Mouse (Mus musculus) embryo, embryonic 10.5 days (tissue): ENCODE results near the gene Pom121l2.

Experiments used
- DNase-seq: peaks from one replicate; pipeline ENCODE4 v3.0.0-alpha.2; 2015; ENCODE audit warnings: low spot score

Gene Pom121l2

DNA sequence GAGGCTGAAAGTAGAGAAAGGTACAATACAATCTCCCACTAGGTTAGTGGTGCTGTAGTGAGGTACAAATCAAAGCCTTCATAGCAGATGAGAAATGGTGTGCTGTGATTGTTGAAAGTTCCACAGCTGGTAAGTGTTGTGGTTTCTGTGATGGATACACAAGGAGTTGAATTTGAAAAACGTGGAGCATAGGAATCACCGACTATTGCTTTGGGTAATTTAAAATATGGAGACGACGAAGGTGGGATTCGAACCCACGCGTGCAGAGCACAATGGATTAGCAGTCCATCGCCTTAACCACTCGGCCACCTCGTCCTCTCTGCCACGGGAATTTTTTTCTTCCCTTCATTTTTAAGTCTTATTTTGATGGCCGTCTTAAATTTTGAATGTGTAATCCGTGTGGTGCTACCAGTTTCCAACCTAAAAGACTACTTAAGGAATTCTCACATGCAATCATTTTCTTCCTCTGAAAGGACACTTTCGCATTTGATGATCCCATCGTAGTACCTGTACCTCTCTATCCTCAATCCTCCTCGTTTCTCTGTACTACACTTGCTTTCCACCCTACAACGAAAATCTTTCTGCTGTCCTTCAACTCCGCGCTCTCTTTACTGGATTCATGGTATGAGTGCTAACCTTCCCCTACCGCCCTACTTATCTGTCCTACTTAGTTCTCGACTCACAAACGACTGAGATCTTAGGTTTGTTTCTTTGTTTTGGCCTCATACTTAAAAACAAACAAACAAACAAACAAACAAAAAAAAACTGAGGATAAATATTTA is 13.2 kb downstream of the Pom121l2 start:
- peak; percentile 90 for DNase-seq

DNA sequence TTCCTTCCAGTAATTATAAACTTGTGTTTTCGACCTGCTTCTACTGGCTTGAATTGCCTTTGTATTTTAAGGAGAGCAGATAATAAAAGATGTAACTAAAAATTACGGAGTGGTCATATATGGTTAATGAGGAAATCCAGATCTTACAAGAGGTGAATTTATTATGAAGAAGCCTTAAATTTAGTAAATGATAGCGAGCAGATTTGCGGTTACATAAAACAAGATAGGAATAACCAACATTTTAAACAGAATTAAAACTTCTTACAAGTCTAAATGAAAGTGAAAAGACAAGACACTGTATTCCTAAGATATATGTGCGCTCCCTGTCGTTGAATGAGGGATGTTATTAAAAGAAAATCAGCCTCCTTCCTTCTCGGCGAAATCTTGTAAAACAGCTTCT is 13.9 kb downstream of the Pom121l2 start:
- peak; percentile 50 for DNase-seq

DNA sequence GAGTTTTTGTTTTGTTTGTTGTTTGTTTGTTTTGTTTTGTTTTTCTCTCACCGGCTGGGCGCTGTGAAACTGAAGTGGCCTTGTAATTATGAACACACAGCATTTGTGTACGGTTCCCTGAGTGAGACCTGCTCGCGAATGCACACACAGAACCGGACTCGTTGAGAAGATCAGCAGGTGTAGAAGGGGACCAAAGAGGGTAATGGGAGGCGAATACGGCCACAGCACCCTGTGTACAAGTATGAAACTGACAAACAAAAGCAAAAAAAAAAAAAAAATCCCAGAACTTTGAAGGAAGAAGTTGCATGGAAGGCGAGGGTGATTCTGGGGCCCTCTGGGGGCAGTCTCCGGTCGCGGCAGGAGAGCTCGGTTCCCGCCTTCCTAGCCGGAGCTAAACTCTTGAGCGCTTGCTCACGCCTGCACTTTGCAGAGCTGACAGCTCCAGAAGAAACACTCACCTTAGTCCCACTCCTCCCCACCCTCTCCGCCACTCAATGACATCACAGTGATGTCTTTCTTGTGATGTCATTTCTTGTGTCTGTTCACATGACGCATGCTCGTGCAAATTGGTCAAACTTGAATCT is 14.4 kb downstream of the Pom121l2 start:
- peak; percentile 79 for DNase-seq

DNA sequence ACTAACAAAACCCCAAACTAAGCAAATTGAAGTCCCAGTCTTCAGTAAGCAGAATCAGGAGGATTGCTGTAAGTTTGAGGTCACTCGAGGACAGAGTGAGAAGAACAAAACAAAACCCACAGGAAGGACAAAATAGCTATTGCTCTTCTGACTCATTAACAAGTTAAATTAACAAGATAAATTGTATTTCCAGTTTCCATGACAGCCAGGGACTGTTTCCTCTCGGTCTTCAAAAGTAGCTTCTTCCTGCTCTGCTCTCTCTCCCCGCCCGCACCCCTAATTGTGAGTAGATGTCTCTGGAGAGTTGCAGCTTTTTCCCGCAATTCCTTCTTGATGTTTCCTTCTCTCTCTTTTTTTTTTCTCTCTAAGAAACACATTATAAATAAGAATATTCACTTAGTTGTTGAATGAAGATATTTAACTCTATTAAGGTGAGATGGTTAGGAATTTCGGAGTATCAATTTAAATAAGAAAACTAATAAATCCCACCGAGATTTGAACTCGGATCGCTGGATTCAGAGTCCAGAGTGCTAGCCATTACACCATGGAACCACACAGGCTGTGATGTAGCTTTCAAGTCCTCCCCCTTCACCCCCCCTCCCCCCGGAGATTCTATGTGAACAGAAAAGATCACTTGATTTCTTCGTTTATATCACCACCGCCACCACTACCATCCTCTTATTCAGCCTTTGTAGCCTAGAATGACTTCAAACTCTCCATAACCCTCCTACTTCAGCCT is 15.3 kb downstream of the Pom121l2 start:
- DNase-seq: peak; percentile 92

DNA sequence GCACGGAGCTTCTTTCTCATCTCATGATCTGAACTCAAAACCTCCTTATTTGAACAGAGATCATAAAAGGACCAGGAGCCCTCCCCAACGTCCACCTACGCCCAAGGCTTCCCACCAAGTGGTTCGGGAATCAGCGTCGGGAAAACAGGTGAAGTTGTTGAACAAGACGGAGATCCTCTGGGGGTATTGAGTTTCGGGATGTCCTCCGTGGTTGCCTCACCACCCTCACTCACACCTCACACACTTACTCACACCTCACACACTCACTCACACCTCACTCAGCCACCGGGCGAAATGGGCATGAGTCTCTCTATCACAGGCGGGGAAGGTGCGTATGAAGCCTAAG is 15.8 kb downstream of the Pom121l2 start:
- no peak for DNase-seq

DNA sequence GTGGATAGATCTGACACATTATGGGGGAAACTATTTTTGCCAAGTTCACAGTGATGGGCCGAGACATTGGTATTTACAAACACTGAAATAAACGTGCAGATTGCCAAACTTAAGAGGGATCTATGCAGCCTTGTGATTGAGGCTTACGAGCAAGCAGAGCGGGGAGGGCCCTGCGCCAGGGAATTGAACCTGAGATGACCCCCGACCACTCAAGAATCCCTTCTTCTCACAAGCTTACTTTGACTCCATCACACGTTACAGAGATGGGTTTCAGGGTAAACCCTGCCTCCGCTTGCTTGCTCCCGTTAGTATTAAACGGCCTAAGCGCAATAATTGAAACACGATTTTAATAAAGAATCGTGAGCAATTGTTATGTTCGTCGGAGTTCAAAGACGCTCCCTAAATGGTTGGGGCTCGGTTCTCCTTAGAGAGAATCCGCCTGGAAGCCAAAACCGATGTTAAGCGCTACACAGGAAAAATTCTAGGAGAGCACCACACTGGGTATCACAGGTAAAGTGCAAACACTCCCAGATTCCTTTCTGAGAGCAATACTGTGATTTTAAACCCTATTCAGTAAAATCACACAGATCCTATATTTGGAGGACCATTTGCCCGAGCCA is 16.3 kb downstream of the Pom121l2 start:
- DNase-seq: no peak

DNA sequence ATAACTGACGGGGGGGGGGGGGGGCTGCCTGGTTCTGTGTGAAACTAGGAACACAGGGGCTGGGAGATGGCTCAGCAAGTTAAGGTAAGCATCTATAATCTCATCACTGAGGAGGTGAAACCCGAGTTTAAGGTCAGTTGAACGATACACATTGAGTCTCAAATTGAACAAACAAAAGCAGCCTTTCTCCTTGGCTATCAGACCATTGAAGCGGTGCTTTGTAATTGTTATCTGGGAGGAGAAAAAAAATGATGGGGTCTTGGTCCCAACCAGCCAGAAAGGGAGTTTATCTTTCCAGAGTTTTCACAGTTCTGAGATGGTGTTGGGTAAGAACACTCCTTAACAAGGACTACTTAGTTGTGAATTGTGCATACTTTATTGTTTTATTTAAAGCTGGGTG is 16.8 kb downstream of the Pom121l2 start:
- DNase-seq: no peak

DNA sequence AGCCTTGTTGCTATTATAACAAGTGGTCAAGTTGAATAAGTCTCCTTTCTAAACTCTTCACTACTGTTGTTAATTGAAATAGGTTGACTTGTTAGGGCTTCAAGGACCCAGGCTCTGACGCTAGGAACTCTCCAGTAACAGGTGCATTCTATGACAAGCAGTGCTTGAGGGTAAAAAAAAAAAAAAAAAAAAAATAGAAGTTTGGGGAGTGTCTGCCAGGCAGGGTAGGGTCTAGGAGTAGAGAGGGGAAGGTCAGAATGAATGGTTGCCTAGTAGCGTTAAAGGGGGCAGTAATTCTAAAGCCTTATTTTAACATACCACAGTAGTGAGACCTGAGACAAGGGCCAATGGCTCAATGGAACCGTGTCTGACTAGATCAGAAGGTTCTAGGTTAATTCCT is 17.4 kb downstream of the Pom121l2 start:
- no peak for DNase-seq

DNA sequence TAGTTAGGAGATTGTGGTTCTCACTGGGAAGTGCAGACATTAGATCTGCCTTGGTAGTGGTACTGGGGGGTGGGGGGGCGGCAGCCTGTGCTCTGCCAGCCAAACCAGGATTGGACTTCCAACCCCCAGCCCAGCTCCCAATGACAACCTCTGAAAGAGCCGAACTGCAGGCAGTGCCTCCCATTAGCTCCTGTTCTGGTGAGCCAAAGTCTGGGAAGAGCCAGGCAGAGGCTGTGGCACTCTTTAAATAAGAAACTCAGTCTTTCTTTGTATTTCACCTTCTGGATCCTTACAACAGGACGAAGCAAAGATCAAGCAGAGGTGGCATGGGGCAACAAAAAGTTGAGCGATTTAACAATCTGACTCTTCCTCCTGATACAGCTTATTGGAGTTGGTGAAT is 18.2 kb downstream of the Pom121l2 start:
- DNase-seq: no peak

DNA sequence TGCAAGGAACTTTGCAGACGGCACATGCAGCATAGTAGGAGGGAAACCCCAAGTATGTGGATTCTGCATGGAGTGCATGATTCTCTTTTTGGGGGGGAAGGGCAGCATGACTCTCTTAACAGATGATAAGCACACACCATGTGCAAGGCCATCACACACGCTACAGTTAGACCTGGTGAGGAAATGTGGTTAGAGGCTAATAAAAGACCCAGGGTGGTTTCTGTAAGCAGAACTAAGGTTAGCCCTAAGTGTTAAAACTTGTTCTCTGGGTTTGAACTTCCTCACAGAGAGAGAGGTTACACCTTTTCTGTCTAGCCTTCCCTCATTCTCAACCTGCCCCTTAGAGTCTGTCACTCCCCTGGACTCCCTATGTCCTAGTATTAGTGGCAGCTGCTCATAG is 20.4 kb downstream of the Pom121l2 start:
- DNase-seq: no peak

DNA sequence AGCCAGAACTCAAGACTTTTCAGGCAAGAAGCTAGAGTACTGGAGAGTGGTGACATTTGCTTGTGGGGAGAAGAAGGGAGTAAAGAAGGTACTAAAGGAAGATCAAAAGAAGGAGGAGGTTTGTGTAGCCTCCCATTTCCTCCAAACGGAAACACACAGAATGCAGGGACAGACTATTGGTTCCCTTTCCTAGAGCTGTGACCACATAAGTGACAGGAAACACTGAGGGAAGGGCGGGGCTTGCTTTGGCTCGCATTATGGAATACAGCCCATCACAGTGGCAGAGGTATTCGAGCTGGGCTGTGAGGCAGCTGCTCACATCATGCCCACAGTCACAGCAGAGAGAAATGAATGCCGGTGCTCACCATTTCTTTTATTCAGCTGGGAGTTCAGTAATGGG is 20.8 kb downstream of the Pom121l2 start:
- DNase-seq: no peak

DNA sequence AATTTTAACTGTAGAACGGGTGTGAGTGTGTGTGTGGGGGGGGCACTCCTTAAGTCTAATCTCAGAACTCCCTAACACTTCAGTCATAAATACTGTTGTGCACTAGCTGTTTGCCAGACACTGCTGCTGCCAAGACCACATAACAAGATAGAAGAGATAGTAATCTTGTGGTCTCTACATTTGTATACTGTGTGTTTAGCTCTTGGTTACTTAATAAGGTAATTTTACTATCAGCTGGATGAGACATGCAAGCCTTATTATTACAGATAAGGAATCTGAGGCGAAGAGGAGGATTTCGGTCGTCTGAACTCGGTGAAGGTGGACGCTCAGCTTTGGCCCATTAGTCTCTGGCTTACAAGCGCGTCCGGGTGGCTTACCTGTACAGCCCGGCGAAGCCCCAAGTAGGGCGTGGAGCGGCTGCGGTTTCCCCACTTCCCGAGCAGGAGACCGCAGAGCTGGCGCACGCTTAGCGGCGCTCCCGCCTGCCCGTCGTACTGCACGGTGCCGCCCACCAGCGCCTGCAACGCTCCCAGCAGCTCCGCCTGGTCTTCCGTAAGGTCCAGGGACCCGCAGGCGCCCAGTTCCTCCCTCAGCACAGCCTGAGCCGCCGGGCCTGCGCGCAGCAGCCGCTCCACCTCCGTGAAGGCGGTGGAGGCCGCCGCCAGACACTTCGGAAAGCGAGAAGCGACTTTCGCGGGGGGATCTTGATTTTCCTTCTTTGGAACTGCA is 24.8 kb downstream of the Pom121l2 start:
- peak; percentile 65 for DNase-seq

DNA sequence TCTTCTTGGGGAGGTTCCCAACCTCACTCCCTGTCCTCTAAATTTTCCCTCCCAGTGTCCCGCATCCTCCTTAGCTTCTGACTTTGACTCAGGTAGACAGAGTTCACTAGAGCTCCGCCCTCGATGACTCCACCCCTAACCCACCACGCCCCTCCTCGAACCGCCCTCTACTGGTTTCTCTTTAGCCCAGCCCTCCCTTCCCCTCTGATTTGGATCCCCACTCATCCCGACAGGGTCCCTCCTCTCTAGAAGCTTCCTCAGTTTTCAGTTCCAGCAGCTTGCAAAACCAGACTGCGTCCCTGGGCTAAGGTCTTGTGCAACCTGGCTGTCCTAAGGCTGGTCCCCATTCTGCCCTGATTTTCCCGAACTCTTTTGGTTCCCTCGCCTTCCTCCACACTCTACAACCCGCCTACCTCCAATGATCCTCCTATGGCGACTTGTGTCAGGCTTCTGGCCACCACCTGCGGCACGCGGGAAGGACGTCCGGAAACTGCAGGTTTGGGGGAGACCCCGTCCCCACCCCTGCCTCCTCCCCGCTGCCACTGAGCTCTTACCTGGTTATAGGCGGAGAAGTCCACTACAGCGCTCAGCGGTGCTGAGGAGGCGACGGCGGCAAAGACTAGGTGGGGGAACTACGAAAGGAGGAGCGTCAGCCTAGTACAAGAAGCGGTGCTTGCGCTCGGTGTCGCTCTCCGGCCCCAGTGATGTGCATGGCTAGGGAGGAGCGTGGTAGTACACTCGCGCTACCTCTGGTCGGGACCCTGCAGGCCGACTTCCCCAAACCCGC is 25.5 kb downstream of the Pom121l2 start:
- peak; percentile 85 for DNase-seq

DNA sequence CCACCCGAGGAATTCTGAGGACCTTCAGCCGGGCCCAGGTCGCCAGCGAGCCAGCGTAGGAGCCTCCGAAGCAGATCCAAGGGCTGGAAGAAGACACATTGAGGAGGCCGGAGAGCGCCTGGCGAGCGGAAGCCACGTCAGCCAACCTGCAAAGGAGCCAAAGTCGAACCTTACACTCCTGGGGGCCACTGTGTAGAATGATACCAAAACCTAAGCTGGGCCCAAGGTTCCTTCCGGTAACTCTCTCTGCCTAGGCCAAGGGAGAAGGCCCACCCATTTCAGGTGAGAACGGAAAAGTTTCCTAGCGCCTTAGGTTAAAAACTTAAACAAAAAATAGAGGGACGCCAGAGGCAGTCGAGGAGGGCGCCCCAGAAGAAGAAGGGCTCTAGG is 26.1 kb downstream of the Pom121l2 start:
- no peak for DNase-seq

DNA sequence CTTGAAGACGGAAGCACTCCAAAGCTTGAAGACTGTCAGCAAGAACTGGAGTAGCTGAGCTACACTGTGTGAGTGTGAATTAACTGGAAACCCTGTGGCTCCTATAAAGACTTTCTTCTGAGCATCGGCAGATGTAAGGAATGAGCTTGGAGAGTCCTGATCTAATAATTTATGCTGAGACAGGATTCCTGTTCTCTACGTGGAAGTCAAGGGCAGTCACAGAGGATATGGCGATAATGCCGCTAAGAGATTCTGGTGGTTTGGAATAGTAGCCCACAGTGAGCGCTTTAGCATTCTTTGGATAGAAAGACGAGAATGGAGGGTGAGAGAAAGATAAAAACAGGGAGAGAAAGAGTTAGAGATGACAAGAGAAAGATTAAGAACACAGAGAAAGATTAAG is 26.9 kb downstream of the Pom121l2 start:
- no peak for DNase-seq

DNA sequence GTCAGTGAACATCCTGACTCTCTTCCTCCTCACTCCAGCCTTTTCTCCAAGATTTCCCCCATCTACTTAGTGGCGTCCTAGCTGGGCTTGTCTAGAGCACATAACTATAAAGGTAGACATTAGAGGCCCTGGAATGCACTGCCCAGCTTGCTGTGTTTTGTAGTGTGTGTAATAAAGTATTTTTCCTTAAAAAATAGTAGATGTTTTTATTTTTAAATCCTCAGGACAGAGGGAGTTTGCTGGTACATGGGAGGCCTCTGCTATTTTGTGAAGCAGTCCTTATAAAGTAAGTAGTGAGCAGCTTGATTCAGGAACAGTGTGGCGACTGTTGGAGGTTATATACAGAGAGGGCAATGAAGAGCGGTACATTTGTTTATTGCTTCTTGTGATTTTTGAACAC is 27.7 kb downstream of the Pom121l2 start:
- DNase-seq: no peak

DNA sequence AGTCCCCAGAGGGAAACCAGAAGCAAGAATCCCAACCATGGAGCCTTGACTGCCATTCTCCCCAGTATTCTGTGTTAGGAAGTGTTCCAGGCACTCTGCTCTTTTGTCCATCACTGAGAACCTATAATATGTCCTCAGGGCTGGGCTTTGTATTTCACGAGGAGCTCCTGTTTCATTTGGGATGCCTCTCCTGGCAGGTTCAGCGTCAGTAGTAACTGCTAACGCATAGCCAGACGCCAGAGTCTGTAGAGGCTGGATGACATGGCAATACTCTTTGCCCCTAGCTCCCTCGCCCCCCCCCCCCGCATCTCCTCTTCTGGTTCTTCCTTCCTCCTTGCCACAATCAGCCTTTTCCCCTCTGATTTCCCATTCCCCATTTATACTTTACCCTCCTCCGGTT is 28.6 kb downstream of the Pom121l2 start, which contains the start of gene Prss16:
Gene Prss16 (minus strand): TSS at position 101 of the 400 bp plus-strand sequence.
- DNase-seq: no peak

DNA sequence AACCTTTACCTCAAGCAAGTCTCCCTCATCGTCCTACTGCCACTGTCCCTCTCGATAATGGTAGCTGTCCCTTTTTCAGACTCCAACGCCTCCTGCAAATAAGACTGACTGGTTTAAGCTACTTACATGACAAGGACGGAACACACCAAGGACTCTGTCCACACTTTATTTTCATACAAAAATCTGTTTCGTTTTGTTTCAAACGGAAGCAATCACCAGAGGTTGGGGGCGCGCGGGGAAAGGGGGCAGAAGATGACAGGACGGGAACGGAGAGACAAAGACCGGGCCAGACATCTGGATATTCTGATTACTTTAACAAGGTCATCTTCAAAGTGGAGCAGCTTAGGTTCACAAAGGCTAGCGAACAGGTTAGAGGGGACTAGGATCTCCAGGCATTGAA is 32.7 kb downstream of the Pom121l2 start:
- DNase-seq: peak; percentile 53

DNA sequence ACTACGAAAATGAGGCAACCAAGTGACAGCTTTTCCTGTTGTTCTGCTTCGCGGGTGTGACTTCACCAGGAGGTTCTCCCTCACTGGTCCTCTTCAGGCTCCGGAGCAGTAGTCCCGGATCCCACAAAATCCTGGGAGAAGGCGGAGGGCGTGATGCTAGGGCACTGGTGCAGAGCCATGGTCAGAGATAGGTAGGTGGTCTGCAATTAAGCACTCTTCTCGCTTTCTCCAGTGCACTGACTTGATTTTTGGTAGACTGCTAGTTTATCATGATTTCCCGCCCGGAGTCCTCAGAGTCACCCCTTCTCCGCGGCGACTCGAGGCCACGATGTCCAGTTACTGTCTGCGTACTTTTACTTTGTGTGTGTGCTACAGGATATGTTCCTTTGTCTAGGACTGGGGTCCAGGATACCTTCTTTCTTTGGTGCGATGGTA is 33.4 kb downstream of the Pom121l2 start:
- peak; percentile 60 for DNase-seq

DNA sequence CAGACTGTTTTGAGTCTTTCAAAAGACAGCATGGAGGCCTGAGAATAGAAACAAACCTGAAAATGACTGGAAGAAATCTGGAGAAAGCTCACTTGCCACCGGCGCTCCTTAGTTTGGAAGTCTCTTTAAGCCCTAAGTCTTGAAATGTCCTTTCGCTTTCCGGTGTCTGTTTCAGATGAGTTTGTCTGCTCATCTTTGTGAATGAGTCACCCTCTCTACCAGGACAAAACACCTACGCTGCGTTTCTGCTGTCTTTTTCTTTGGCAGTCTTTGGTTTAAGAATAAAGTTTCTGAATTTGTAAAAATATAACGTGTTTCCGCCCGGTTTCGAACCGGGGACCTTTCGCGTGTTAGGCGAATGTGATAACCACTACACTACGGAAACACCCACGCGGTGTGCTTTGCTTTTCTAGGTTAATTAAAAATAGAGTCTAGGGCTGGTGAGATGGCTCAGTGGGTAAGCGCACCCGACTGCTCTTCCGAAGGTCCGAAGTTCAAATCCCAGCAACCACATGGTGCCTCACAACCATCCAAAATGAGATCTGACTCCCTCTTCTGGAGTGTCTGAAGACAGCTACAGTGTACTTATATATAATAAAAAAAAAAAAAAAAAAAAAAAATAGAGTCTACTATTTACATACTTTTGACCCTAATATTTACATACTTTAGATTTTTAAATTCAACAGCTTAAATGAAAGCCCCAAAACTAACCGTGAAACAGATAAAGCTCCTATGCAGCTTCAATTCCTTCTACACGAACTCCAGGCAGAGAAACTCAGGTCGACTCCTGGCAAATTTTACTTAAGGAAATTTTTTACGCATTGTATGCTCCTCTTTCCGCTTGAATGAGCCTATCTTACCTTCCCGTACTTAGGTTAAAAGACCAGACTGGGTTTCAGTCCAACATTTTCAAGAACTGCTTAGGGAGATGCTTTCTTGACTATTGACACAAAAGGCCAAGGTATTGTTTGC is 34.8 kb downstream of the Pom121l2 start:
- DNase-seq: peak; percentile 95
